Mouse (Mus musculus): Measurements from ENCODE around the gene Ddost.

GRCm38 (mm10) chr4:138307025-138307424, 2.5 kb downstream of the Ddost start:
- TF ChIP-seq POLR2A (IDR thresholded peaks at IDR 0.05; ENCODE audit: low read depth, low read length), result no peak
- TF ChIP-seq CTCF (IDR thresholded peaks at IDR 0.05; ENCODE audit: borderline replicate concordance, insufficient read depth, low read length), result no peak

Data from embryonic fibroblast, embryonic 13.5 days (primary cell).